Mouse (Mus musculus) megakaryocyte, embryonic 14.5 days (primary cell): ENCODE data around the gene Trpm2.
"Not testable (repeated sequence)": the region's sequence is repeated elsewhere in the genome, so short reads cannot be mapped to it uniquely, and the experiment has no call there.

ENCODE experiments used
- FLI1 ChIP-seq: IDR thresholded peaks from 2 replicates; pipeline ENCODE4 v1.6.1; 2012; ENCODE audit warnings: low read length, inconsistent platforms, mixed read lengths
- GATA1 ChIP-seq: IDR thresholded peaks from 3 replicates; pipeline ENCODE4 v1.6.1; 2012; ENCODE audit warnings: mixed read lengths, low read length, inconsistent platforms, borderline replicate concordance

DNA sequence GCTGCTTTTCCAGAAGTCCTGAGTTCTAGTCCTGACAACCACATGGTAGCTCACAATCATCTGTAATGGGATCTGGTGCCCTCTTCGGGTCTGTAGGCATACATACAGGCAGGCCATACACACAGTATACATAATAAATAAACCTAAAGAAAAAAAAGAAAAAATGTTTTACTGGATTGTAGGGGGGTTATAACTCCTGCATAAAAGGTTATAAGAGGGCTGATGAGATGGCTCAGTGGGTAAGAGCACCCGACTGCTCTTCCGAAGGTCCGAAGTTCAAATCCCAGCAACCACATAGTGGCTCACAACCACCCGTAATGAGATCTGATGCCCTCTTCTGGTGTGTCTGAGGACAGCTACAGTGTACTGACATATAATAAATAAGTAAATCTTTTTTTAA lies 40.8 kb upstream of the Trpm2 start:
- not testable (repeated sequence) for TF ChIP-seq GATA1, FLI1
